Mouse (Mus musculus) hindlimb bud, embryonic 11.5 days (tissue): ENCODE measurements around the gene Prap1.

Source experiments
- DNase-seq: peaks from one replicate; pipeline ENCODE4 v3.0.0-alpha.2; 2012; ENCODE audit warnings: low read depth, low spot score; ENCODE audit errors: extremely low spot score

The Prap1 gene

DNA sequence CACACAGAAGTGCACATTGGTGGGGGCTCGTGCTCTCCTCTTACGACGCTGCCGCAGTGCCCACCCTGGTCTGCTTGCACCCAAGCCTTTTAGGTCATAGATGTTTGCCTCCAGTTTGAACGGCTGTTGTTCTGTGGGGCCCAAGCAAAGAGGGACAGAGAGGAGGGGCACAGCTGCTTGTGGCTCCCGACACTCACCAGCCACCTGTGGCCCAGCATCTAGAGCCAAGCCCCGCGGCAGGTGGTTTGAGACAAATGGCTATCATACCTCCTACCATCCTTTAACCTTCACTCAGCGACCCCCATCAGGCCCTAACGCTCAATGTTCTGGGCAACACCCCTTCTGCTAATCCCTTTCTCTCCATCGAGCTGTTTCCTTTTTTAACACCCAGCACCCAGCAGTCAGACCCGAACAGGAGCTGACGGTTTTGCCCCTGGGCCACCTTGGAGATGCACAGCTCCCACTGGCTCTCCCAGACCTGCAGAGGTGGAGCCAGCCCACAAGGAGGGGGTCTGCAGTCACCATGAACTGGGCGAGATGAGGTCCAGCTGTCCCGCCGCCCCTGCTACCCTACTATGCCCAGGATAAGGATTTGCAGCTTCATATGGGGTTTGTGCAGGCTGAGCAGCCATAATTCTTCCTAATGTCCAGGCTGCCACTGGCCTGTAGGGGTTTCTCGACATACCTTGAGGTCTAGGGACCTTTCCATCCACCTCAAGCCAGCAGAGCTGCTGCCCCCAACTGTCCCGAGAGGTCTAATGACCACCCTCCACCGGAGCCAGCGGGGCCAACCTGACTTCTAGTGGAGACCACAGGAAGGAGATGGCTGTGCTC, 11.6 kb upstream of the Prap1 start:
- no peak for DNase-seq

DNA sequence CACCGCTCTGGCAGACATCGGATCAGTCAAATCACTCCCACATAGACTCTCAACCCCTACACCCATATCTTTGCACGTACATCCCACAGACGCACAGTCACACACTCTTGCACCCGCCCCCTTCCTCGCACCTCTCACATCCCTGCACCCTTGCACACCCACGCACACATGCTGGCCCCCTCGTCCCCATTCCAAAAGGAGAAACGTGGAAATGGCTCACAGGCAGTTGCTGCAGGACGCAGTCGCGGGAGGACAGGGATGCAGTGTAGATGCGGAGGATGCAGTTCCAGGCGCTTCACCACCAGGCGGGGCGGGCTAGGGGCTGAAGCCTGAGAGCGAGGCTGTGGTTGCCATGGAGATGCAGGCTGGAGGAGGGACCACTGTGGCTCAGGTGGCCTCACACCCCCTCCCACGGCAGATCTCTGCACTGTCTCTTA, 10.9 kb upstream of the Prap1 start, which contains the start of gene Caly:
TSS of gene Caly (minus strand) at position 307 of the 437 bp plus-strand sequence.
- DNase-seq = no peak

DNA sequence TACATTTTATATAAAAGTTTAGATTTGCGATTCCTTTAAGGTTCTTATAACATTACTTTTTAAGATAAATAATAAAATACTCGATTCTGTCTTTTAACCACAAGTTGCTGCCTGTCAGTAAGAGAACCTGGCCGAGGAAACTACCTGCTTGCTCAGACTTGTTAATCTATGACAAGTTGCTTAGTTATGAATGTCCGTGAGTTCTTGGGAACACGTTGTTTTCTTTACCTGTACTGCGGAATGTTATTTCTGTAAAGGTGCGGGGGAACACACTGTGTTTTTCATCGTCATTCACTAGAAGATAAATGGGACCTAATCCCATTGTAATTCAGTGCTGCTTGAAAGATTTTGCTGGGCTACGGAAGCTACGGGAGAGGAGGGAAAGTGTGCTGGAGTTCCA, 2.6 kb upstream of the Prap1 start:
- no peak for DNase-seq

DNA sequence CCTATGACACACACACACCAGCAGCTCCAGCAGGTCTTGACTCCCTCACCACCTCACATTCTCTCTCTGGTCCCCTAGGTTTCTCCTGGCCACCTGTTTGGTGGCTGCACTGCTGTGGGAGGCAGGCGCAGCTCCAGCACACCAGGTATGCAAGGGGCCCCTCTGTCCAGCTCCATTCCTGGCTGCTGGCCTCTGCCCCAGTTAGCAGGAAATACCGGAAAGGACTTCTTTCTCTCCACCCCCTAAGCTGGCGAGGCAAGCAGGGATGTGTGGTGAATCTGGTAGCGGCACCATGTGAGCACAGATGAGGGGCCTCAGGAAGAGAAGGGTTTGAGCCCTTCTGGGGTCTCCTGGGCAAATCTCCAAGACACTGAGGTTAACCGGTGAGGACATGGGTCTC, 1.8 kb downstream of the Prap1 start:
- DNase-seq = no peak

DNA sequence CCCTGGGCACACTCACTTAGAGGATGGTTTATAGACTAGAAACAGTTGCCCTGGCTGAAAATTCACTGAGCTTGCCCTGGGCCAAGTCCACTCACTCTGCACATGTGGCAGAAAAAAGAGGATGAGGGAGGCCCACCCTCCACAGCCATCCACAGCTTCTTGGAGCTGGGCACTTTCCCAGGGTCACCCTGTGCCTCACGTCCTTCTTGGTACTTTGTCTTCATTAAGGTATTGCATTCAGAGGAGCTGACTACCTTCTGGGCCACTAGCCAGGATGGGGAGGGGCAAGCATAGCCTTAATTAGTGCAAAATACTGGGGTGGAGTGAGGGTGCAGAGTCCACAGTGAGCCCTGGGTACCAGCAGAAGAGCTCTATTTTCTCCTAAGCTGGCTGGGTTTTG, 2.4 kb downstream of the Prap1 start:
- DNase-seq = no peak

DNA sequence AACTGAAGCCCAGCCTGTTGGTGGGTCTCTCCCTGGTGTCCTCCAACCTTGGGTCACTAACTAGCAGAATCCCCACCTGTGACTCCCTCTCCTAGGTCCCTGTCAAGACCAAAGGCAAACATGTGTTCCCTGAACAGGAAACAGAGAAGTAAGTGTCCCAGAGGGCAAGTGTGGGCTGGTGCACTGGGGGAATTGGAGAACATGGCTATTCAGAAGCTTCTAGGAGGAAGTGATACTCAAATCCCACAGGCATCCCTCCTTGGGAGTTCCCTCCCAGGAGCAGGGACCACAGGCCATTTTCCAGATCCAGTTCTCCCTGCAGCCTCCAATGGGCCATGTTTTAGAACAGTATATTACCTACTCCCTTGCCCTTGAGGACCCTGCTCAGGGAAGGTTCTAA, 2.9 kb downstream of the Prap1 start:
- DNase-seq = no peak

DNA sequence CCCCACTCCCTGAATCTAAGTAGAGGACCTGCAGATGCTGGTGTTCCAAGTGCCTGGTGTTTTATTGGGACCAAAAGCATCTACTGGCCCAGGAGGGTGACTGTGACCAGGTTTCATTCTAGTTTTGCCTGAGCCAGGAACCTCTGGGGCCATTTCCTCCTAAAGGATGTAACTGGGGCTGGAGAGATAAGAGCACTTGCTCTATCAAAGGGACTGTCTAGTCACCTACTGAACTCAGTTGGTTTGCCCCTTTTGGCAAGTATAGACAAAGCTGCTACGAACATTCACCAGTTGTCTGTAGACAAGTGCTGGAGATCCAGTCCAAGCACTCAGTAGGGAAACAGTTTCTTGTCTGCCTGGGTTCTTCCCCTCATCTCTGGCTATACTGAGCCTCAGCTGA, 5.3 kb downstream of the Prap1 start:
- no peak for DNase-seq

DNA sequence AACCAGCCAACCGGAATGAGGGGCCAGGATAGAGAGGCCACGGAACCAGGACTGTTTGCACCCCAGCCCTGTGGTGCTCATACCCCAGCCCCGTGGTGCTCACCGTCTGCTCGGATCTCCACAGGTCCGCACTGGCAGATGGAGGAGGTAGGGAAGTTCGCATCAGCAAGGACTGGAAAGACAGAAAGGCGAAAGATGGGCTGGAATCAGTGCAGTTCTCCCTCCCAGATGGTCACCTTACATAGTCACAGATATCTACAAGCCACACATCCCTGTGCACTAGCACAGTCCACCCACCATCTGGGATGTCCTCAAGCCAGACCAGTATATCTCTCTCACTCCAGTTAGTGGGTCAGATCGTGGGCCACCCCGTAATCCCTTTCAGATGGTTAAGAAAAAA, 8.3 kb downstream of the Prap1 start:
- no peak for DNase-seq

DNA sequence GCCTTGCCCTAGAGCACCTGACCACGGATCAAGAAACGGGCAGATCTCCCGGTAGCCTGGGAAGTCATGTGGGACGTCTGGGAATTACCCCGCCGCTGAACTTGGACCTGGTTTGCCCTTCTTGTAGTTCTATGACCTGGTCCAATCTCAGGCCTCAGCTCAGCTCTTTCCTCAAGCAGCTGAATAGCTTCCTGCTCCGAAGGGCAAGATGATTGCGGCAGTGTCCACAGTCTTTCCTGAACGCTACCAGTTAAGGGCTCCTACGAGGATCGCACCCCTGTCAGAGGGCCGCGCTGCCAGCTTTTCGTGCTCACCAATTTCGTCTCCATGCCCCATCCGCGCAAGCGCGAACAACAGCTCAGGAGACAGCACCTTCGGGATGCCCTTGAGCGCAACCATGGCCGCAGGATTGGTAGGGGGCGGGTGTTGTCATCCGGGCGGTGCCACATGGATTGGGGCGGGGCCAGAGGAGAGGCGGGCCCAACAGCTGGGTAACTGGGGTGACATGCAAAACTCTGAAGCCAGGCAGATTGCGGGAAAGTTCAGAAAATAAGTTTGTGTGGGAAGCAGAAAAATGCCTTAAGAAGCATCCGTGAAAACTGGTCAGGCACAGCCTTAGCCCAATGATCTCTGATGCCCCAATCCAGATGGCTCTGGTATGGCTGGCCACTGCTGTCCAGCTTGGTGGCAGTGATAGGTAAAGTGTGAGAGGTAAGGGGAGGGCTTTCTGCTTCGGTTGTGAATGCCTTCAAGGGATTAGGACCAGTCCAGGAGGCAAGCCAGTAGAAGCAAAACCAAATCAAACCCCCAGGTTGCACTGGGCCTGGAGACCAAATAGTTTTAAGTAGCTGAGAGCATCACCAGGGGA, 9.0 kb downstream of the Prap1 start, which contains the start of gene Fuom:
TSS of gene Fuom (minus strand) at position 449 of the 868 bp plus-strand sequence.
- DNase-seq = no peak

DNA sequence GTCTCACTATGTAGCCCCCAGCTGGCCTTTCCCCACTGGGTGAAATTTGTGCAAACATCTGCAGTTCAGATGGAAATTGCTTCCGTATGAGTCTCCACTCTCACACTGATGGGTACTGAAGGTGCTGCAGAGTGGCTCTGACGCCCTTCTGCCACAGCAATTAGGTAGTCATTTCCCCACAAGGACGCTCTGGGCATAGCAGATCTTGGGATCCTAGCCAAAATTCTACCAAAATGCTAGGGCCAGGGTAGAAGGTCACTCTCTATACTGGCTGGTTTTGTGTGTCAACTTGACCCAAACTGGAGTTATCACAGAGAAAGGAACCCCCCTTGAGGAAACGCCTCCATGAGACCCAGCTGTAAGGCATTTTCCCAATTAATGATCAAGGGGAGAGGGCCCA, 10.8 kb downstream of the Prap1 start:
- DNase-seq = no peak

DNA sequence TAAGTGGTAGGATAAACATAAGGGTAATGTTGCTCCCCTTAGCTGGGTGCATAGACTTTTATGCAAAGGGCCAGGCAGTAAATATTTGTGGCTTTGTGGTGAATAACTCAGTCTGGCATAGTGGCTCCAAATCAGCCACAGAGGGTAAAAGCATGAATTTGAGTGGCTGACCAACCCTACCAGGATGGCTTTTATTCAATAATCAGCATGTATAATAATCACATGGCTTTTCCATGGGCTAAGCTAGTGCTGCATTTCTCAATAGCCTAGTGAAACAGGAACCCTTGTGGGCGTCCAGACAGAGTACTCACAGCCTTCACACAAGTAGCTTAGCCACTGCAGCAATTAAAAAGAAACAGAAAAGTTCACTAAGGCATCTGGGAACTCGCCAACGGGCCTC, 18.7 kb downstream of the Prap1 start:
- DNase-seq = no peak

DNA sequence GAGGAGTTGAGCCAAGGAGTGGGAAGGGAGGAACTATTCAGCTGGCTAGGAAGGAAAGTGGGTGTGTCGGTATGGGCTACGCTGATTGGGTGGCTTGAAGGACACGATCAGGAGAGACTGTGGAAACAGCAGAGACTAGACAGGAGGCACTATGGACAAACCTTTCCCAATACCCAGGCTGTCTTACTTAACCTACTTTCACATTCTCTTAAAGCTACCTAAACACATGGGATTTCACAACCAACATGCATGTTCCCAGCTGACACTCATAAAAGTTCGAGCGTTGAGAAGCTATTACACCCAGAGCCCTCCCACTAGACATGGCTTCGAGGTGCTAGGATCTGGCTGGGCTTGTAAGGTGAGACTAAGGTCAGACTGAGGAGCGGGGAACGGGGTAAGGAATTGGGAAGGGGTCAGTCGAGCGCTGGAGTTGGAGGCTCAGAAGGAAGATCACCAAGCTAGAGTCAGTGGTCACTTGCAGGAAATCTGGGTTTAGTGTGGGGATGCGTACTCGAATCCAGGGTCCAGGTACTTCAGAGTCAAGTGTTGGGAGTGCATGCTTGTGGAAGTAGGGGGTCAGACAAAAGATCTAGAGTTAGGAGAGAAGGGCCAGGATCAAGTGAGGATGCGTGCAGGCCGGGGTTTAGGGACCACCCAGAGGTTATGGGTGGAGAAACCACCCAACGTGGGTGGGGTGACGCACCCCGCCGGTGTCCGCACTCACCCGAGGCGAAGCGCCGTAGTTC, 22.6 kb downstream of the Prap1 start, which contains the start of gene Paox:
TSS of gene Paox (plus strand) at position 217 of the 746 bp plus-strand sequence.
- DNase-seq = no peak

DNA sequence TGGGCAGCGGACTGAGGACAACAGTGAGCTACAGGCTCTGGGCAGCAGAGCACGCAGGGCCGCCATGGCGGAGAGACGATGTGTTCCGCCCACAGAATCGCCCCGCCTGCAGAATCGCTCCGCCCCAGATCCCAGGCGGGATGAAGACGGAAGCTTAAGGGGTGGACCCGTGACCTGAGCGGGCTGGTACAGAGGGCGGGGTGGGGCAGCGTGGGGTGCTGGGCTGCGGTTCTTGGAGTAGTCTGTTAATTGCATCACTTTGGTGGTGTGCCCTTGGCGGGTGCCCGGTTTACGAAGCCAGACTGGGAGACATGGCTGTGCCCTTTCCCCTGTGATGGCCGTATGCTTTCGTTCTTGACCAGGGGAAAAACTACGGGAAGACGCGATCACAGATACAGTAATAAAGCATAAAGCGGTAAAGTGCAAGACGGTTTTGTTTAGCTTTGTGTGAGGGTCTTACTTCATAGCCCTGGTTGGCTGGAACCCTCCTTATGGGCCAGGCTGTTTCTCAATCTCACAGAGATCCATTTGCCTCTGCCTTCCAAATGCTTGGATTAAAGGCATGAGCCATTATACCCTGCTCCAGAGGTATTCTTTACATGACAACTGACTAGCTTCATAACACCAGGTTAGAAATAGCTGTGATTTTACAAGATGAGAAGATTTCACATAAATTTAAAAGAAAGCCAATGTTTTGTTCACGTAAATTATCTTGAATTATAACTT, 23.3 kb downstream of the Prap1 start, which contains the start of gene Echs1:
TSS of gene Echs1 (minus strand) at position 148 of the 726 bp plus-strand sequence.
- DNase-seq = no peak

DNA sequence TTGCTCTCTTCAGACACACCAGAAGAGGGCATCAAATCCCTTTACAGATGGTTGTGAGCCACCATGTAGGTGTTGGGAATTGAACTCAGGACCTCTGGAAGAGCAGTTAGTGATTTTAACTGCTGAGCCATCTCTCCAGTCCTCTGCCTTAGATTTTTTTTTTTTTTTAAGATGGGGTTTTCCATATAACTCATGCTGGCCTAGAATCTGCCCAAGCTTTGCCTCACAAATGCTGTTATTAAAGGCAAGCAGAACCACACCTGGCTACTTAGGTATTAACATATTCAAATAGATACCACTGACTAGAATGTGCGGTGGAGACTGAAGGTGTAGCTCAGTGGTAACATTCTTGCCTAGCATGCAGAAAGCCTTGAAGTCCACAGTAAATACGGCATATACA, 27.3 kb downstream of the Prap1 start:
- DNase-seq = no peak

DNA sequence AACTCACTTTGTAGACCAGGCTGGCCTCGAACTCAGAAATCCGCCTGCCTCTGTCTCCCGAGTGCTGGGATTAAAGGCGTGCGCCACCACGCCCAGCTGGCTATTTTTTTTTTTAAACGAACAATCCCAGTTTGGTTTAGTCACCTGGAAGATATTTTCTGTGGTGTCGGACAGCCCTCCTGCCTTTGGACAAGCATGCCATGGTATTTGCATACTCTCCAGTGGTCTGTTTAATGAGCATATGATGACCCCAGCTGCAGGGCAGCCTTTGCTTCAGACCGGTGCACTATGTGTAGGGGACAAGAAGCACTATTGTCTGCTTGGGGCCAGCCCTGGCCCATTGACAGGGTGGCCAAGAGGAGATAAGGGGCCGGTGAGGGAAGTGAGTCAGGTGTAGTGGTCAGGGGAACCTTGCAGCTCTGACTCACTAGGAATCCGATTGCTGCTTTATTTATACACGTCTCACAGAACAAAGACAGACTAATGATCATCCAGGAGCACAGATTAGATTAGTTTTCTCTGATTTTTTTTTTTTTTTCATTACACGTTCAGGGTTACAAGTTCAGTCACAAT, 28.2 kb downstream of the Prap1 start:
- no peak for DNase-seq

DNA sequence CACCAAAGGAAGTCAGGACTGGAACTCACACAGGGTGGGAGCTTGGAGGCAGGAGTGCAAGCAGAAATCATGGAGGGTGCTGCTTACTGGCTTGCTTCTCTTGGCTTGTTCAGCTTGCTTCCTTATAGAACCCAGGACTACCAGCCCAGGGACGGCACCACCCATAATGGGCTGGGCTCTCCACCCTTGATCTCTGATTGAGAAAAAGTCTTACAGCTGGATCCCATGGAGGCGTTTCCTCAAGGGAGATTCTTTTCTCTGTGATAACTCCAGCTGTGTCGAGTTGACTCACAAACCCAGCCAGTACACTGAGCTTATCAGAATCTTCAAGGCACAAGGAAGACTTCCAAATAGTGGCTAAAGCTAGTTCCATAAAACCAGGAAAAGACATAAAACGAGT, 29.6 kb downstream of the Prap1 start:
- DNase-seq = no peak

DNA sequence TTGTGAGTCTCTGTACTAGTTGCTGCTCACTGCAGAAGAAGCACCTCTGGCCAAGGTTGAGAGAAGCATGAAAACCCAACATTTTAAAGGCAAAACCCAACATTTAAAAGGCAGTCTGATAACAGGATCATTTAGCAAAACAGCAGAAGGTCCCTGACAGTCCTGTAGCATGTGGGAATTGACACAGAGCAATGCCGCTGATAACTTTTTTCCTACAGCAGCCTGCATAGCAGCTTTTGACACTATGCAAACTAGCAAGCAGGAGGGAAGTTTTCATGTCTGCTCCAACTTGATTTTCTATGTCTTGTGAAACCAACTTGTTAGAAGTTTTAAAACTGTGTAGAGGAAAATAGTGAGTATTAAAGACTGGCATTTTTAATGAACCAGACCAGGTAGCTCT, 31.2 kb downstream of the Prap1 start:
- no peak for DNase-seq

DNA sequence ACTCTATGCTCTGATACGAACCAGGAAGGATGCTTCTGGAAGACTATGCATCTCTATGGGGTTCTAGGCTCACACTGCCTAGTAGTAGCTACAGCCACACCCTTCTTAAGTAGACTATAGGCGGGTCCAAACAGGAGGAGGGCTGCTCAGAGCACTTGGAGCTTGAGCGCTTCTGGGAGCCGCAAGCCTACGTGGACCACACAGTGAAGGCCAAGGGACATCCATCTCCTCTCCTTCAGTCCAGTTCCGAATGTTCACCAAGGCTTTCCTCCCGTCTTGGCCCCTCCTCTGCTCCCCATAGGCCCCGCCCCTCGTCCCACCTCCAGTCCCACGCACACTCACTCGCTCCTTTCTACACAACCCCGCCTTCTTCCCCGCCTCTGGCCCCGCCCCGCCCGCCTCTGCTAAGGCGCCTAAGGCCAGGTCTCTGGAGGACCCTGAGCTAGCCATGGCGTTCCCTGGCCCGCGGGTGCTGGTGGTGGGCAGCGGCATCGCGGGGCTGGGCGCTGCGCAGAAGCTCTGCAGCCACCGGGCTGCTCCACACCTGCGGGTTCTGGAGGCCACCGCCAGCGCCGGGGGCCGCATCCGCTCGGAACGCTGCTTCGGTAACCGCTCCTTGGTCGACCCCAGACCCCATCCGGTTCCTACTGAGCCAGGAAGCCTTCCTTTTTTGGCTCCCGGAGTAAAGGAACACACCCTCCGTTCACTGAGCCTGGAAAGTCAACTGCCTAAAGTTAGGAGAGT, 32.3 kb downstream of the Prap1 start:
- no peak for DNase-seq

DNA sequence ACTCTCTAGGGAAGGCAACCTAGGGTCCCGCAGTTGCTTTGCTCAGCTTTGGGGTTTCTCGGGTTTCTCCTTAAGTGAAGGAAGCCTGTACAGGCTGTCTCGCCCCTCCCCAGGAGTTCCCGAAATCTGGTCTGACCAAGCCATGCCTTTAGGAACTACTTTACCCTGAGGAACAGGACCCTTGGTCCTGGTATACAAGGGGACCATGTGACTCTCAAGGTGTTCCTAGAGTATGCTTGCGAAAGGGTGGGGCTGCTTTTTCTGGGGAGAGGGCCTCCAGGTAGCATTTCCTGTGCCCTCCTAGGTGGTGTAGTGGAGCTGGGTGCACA, 32.8 kb downstream of the Prap1 start:
- DNase-seq = no peak

DNA sequence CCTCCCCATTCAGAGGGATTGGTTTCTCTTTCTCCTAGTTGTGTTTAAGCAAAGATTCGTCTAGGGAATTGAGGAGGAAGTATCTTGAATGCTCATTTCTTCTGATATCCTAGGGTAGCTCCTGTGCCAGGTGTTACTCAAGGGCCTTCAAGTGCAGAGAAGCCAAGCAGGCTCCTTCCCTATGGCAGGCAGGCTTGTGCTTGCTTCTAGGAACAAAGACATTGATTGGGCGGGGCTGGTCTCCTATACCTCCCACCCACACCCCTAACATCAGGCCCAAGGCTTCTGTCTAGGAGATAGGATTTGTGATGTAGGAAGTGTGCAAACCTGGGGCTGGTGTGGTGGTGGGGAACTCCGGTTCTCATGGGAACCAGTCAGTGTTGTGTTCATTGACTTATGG, 33.7 kb downstream of the Prap1 start:
- DNase-seq = no peak
